Comparison of ENCODE assay signal across 33 mouse cellular contexts in the genomic region with DNA sequence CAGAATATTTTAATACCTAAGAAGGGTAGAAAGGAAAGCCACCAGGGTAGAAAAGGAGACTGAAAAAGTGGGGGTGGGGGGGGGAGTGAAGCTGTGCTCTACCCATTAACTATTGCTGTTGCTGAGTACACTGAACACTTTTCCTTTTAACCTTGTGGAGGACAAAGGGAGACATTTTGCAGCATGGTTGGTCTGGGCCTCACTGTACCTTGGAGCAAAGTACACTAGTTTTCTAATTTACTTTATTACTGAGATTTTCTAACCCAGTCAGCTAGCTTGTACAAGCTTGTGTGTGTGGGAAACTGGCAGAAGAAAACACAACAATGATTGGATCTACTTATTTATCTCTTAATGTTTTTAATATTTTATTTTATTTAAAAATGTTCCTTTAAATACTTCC.
"Had no signal": no experiment of that assay in that cellular context is flagged by ENCODE, and none has a peak within 500 bp of the region (broad histone marks: within the 10 kb centered on the region; RNA-seq: fewer than 3 reads in every experiment).

No protein-coding gene starts in this region.

- H3K9me3 ChIP-seq: heart, embryonic 10.5 days; heart, embryonic 12.5 days; heart, embryonic 13.5 days; heart, embryonic 15.5 days; hindbrain, embryonic 10.5 days; hindbrain, embryonic 12.5 days; hindbrain, embryonic 13.5 days; hindbrain, embryonic 15.5 days; intestine, embryonic 15.5 days had no signal

- H3K27ac ChIP-seq: heart, adult 2 months; heart, embryonic 10.5 days; heart, embryonic 13.5 days; heart, embryonic 15.5 days; hindbrain, embryonic 10.5 days; hindbrain, embryonic 12.5 days; hindbrain, embryonic 13.5 days; hindbrain, embryonic 14.5 days; hindbrain, embryonic 15.5 days; hindbrain, postnatal 0 days; intestine, embryonic 15.5 days; kidney, postnatal 0 days; layer of hippocampus, adult 2 months; left cerebral cortex, adult 2 months had no signal

- H3K36me3 ChIP-seq: heart, embryonic 10.5 days; heart, embryonic 12.5 days; heart, embryonic 13.5 days; heart, embryonic 15.5 days; hindbrain, embryonic 10.5 days; hindbrain, embryonic 12.5 days; hindbrain, embryonic 13.5 days; hindbrain, embryonic 15.5 days; intestine, embryonic 15.5 days had no signal

- H3K4me3 ChIP-seq: heart, adult 2 months; heart, embryonic 10.5 days; heart, embryonic 12.5 days; heart, embryonic 13.5 days; heart, embryonic 15.5 days; hindbrain, embryonic 10.5 days; hindbrain, embryonic 12.5 days; hindbrain, embryonic 13.5 days; hindbrain, embryonic 15.5 days; intestine, embryonic 15.5 days; layer of hippocampus, adult 2 months; left cerebral cortex, adult 2 months had no signal

- ATAC-seq: hindbrain, embryonic 16.5 days; hindbrain, postnatal 0 days; inflammation-experienced regulatory T-cells, adult 6 months; intestine, embryonic 15.5 days; intestine, embryonic 16.5 days; intestine, postnatal 0 days had no signal

- H3K4me1 ChIP-seq: heart, embryonic 10.5 days; heart, embryonic 12.5 days; heart, embryonic 13.5 days; heart, embryonic 15.5 days; hindbrain, embryonic 10.5 days; hindbrain, embryonic 12.5 days; hindbrain, embryonic 15.5 days; intestine, embryonic 15.5 days had no signal

- H3K9ac ChIP-seq: heart, embryonic 12.5 days; heart, embryonic 13.5 days; heart, embryonic 15.5 days; hindbrain, embryonic 12.5 days; hindbrain, embryonic 13.5 days; hindbrain, embryonic 14.5 days; hindbrain, embryonic 15.5 days; intestine, embryonic 15.5 days had no signal

- H3K4me2 ChIP-seq: heart, embryonic 11.5 days; heart, embryonic 12.5 days; heart, embryonic 13.5 days; heart, embryonic 15.5 days; hindbrain, embryonic 12.5 days; hindbrain, embryonic 13.5 days; hindbrain, embryonic 14.5 days; hindbrain, embryonic 15.5 days; intestine, embryonic 15.5 days had no signal

- H3K27me3 ChIP-seq: heart, embryonic 12.5 days; heart, embryonic 13.5 days; heart, embryonic 15.5 days; hindbrain, embryonic 12.5 days; hindbrain, embryonic 13.5 days; hindbrain, embryonic 15.5 days; intestine, embryonic 15.5 days had no signal

- DNase-seq: heart, adult 18-20 months; heart, adult 2 months; heart, postnatal 10 days; heart, postnatal 14 days; heart, postnatal 36 days; heart, postnatal 4 days; kidney, adult 11 months; kidney, adult 18-20 months; kidney, postnatal 10 days; kidney, postnatal 14 days; kidney, postnatal 25 days; kidney, postnatal 4 days; layer of hippocampus, adult 9-11 months; layer of hippocampus, postnatal 36 days had no signal
